10 mouse cellular contexts compared by ENCODE assay signal in the genomic region with DNA sequence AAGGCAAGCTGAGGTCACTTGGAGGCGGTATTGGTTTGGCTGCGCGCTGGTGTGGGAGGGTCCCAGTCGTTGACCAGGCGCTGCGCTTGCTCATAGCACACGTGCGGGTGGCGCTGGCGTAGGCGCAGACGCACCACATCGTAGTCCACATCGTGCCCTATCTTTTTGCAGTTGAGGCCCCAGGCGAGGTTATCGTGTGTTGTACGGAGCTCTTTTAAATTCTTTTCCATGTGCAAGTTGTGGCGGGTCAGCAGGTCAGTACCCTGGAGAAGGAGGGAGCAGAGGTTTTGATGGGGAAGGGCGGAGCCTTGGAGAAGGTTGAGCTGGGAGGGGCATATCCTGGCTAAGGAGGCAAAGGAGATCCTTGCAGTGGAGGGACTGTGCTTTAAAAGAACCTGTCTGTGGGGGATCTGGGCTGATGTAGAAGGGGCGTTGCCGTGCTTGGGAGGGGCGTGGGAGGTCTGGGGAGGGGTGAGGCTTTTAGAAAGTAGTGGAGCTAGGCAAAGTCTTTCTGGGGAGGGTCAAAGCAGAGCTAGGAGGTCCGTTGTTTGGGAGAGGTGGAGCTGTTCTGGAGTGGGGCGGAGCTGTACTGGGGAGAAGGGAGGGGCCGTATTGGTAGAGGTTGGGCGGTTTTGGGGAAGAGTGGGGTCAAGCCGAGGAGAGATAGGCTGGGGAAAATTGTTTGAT. TPM values are rescaled to one million over a fixed set of nuclear protein-coding genes. Genes with fewer than 3 reads are reported as not detected.
DNase-seq lines count a peak whose midpoint lies in the region; ATAC-seq lines count a peak whose summit lies in the region.
"Had no signal": no experiment of that assay in that cellular context is flagged by ENCODE, and none has a peak within 500 bp of the region (broad histone marks: within the 10 kb centered on the region; RNA-seq: fewer than 3 reads in every experiment).

No protein-coding gene starts in this region.

- DNase-seq in cerebellum, adult 18-20 months = peak; percentile 21 to 22
- no peak for DNase-seq in cerebellum, adult 11-12 months
- peak; percentile 32 for DNase-seq in right cerebral cortex, adult 18-20 months
- no peak for DNase-seq in right cerebral cortex, postnatal 36 days (ENCODE audit: low spot score in 2 of 2)
- peak; percentile 58 for DNase-seq in retina, embryonic 14.5 days (ENCODE audit: low spot score)

- peak; percentile 38 for ATAC-seq in heart, embryonic 15.5 days (replicated peaks; ENCODE audit: insufficient number of reproducible peaks, insufficient read depth, low FRiP score, low read depth)
- ATAC-seq in limb, embryonic 15.5 days (ENCODE audit: insufficient number of reproducible peaks, low FRiP score, low TSS enrichment, low read depth) = peak; percentile 17; the same call in 1 of the 2 replicates
- no peak for ATAC-seq in megakaryocyte progenitor cell, adult 5-6 weeks (replicated peaks; ENCODE audit: poor library complexity)

- H3K4me1 ChIP-seq in heart, embryonic 15.5 days (replicated peaks) = peaks cover 12% of the 10 kb centered on the region
- H3K4me1 ChIP-seq in limb, embryonic 15.5 days = peaks cover 12% of the 10 kb centered on the region

- H3K36me3 ChIP-seq in heart, embryonic 15.5 days = no peaks in the 10 kb centered on the region
- H3K36me3 ChIP-seq in limb, embryonic 15.5 days = no peaks in the 10 kb centered on the region

- WGBS in heart, embryonic 15.5 days = 2% methylated on average over 27 of the region's 27 CpGs
- WGBS in limb, embryonic 15.5 days = 4% methylated on average over 27 of the region's 27 CpGs

- no peak overlapping the region for H3K27ac ChIP-seq in heart, embryonic 15.5 days
- no peak overlapping the region for H3K27ac ChIP-seq in limb, embryonic 15.5 days

- H3K4me3 ChIP-seq in heart, embryonic 15.5 days = peak overlapping the region; percentile 38
- H3K4me3 ChIP-seq in limb, embryonic 15.5 days = peak overlapping the region; percentile 37
- H3K4me3 ChIP-seq: erythroblast, embryonic 14.5 days had no signal

- no peak overlapping the region for H3K9ac ChIP-seq in heart, embryonic 15.5 days
- no peak overlapping the region for H3K9ac ChIP-seq in limb, embryonic 15.5 days

- no peaks in the 10 kb centered on the region for H3K9me3 ChIP-seq in heart, embryonic 15.5 days (replicated peaks)
- no peaks in the 10 kb centered on the region for H3K9me3 ChIP-seq in limb, embryonic 15.5 days

- H3K27me3 ChIP-seq in heart, embryonic 15.5 days = peaks cover 35% of the 10 kb centered on the region
- no peaks in the 10 kb centered on the region for H3K27me3 ChIP-seq in limb, embryonic 15.5 days

- H3K4me2 ChIP-seq in heart, embryonic 15.5 days = peak overlapping the region; percentile 63
- H3K4me2 ChIP-seq in limb, embryonic 15.5 days = peak overlapping the region; percentile 70

RNA-seq across cellular contexts. Expression of a gene that starts 5.7 kb away (rescaled TPM):
- polyA plus RNA-seq in heart, embryonic 15.5 days (2015; fragmentation: Nextera tagmentation; extraction: Ambion mirVana) = not detected in 2 replicates
- 0.10 and 0.14 TPM in 2 replicates for polyA plus RNA-seq in limb, embryonic 15.5 days (2015; fragmentation: Nextera tagmentation; extraction: Ambion mirVana)
- not detected in 2 replicates for total RNA-seq in megakaryocyte progenitor cell, adult 5-6 weeks (2015)
- total RNA-seq in megakaryocyte progenitor cell, adult 5-6 weeks (2017) = not detected in 2 replicates
- polyA plus RNA-seq: C2C12; erythroblast, embryonic 14.5 days had no signal

RNA-seq across cellular contexts. Expression of a gene that starts 29.1 kb away (rescaled TPM):
- polyA plus RNA-seq in heart, embryonic 15.5 days (2015; fragmentation: Nextera tagmentation; extraction: Ambion mirVana) = not detected in 2 replicates
- 36.7 and 45.6 TPM in 2 replicates for polyA plus RNA-seq in limb, embryonic 15.5 days (2015; fragmentation: Nextera tagmentation; extraction: Ambion mirVana)
- not detected in 2 replicates for total RNA-seq in megakaryocyte progenitor cell, adult 5-6 weeks (2015)
- total RNA-seq in megakaryocyte progenitor cell, adult 5-6 weeks (2017) = not detected in 2 replicates
- polyA plus RNA-seq: C2C12 had no signal

RNA-seq across cellular contexts. Expression of a gene that starts 33.1 kb away (rescaled TPM):
- 0.47 and 0.76 TPM in 2 replicates for polyA plus RNA-seq in heart, embryonic 15.5 days (2015; fragmentation: Nextera tagmentation; extraction: Ambion mirVana)
- polyA plus RNA-seq in limb, embryonic 15.5 days (2015; fragmentation: Nextera tagmentation; extraction: Ambion mirVana) = 0.82 and 1.0 TPM in 2 replicates
- not detected in 2 replicates for total RNA-seq in megakaryocyte progenitor cell, adult 5-6 weeks (2015)
- not detected in 2 replicates for total RNA-seq in megakaryocyte progenitor cell, adult 5-6 weeks (2017)
- polyA plus RNA-seq: C2C12; erythroblast, embryonic 14.5 days had no signal

Comparison
In these comparisons a context has a peak if more than half of its experiments do, and no peak if none do; other contexts are left out.
1. DNase-seq: peak in cerebellum, adult 18-20 months (2 of 2), right cerebral cortex, adult 18-20 months (single experiment) and retina, embryonic 14.5 days (single experiment); none in cerebellum, adult 11-12 months (single experiment) and right cerebral cortex, postnatal 36 days (0 of 2).
2. RNA of a gene that starts 29.1 kb away (polyA plus RNA-seq): 36.7 to 45.6 TPM in limb, embryonic 15.5 days; not detected in heart, embryonic 15.5 days; every median in the first group is over 10 times any median in the second.